Mouse (Mus musculus): ENCODE results near the gene Chrm1.

DNA sequence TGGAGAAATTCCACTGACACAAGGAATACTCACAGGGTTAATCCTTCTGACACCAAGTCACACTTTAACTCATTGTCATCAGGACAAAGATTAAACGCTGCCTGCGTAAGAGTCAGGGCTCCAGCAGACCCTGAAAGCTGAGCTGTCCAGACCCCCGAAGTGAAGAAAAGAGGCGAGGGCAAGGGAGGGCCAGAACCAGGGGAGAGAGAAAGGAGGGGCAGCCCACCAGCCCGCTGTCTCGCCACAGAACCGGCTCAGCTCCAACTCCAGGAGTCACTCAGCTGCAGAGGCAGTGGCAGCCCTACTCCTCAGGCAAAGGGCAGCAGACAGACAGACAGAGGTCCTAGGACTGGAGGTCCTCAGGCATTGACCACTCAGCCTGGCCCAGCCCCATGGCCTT lies 45.7 kb upstream of the Chrm1 start, which contains the start of gene Slc22a6:
- TF ChIP-seq CTCF (IDR thresholded peaks at IDR 0.05; ENCODE audit: control insufficient read depth, insufficient read depth, low read length) (no peak), POLR2A (IDR thresholded peaks at IDR 0.05; ENCODE audit: borderline replicate concordance, control insufficient read depth, low read depth, low read length) (no peak)
